Mouse (Mus musculus): ENCODE data around the gene Frmd8. TPM values are rescaled to one million over a fixed set of nuclear protein-coding genes. Genes with fewer than 3 reads are reported as not detected.

The Frmd8 gene
- polyA plus RNA-seq, 1 experiment from 2014 or later, result 14.0 TPM

- Histone ChIP-seq H3K4me2 (no peak overlapping the region), H3K36me3 (ENCODE audit: control insufficient read depth, insufficient read depth, low read length) (no peaks in the 10 kb centered on the region), H3K9me3 (ENCODE audit: control insufficient read depth, low read length) (no peaks in the 10 kb centered on the region), H3K4me1 (ENCODE audit: control insufficient read depth, insufficient read depth, low read length) (peaks cover 25% of the 10 kb centered on the region), H3K27ac (ENCODE audit: low read depth, low read length) (no peak overlapping the region), H3K4me3 (ENCODE audit: low read depth, low read length) (no peak overlapping the region), H3K9ac (ENCODE audit: low read length) (no peak overlapping the region), H3K27me3 (ENCODE audit: control insufficient read depth, insufficient read depth, low read length) (no peaks in the 10 kb centered on the region)
- 87% methylated on average over 4 of the region's 4 CpGs for WGBS
- ATAC-seq (ENCODE audit: low FRiP score) (no peak), DNase-seq (ENCODE audit: low spot score, missing footprints) (no peak)
These were observed 36.2 kb downstream of the Frmd8 start for GRCm38 (mm10) chr19:5838892-5839165.

DNA sequence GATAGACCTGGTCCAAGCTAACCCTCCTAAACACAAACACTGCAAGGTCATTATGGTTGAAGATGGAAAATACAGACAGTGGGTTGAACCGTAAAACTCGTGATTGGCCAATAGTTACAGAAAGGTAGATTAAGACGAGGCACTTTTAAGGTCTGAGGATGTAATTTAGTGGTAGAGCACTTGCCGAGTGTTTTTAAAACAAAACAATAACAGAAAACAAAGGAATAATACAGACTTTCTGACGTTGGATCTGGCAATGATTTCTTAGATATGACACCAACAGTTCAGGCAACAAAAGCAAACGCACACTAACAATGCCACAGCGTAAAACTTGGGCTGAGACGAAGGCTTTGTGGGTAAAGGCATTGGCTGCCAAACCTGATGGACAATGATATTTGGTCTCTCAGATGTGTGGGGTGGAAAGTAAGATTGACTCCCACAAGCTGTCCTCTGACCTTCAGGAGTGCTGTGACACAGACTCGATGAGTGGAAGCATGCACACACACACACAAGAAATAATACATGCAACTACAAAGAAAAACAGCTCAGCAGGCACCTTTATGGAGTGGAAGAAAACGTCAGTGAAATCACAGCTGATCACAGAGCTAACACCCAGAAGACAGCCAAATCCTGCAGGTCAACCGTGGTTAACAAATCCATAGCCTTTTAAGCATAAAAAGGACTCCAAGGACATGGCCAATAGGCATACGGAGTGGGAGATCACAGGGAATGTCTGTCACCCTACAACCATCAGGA is 36.8 kb downstream of the Frmd8 start:
- 75% methylated on average over 12 of the region's 12 CpGs for WGBS
- no peak for ATAC-seq (ENCODE audit: low FRiP score)
- Histone ChIP-seq H3K4me2 (no peak overlapping the region), H3K36me3 (ENCODE audit: control insufficient read depth, insufficient read depth, low read length) (no peaks in the 10 kb centered on the region), H3K27me3 (ENCODE audit: control insufficient read depth, insufficient read depth, low read length) (no peaks in the 10 kb centered on the region), H3K9me3 (ENCODE audit: control insufficient read depth, low read length) (no peaks in the 10 kb centered on the region), H3K9ac (ENCODE audit: low read length) (no peak overlapping the region), H3K27ac (ENCODE audit: low read depth, low read length) (no peak overlapping the region), H3K4me1 (ENCODE audit: control insufficient read depth, insufficient read depth, low read length) (peaks cover 22% of the 10 kb centered on the region), H3K4me3 (ENCODE audit: low read depth, low read length) (no peak overlapping the region)
- no peak for DNase-seq (ENCODE audit: low spot score, missing footprints)

DNA sequence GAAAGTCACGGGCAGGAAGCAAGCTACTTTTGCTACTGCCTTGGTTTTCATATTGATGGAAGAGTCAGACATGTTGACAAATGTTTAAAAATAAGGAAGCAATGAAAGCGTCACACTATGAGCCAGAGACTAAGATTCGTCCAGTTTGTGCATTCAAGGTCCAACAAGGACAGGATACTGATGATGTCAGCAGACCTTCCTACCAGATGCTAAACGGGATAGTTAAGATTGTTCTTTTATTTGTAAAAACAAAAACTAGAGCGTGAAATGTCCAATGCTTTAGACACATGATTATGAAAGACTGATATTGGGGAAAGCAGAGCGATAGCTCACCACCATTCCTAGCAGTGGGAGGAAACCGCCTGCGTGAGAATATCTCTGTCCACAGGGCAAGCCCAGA is 37.5 kb downstream of the Frmd8 start:
- H3K4me3 ChIP-seq (ENCODE audit: low read depth, low read length), result no peak overlapping the region
- WGBS, result 89% methylated on average over 8 of the region's 8 CpGs
- H3K9me3 ChIP-seq (ENCODE audit: control insufficient read depth, low read length), result no peaks in the 10 kb centered on the region
- no peak for DNase-seq (ENCODE audit: low spot score, missing footprints)
- H3K36me3 ChIP-seq (ENCODE audit: control insufficient read depth, insufficient read depth, low read length), result no peaks in the 10 kb centered on the region
- no peak overlapping the region for H3K4me2 ChIP-seq
- no peak overlapping the region for H3K9ac ChIP-seq (ENCODE audit: low read length)
- H3K27me3 ChIP-seq (ENCODE audit: control insufficient read depth, insufficient read depth, low read length), result no peaks in the 10 kb centered on the region
- no peak overlapping the region for H3K27ac ChIP-seq (ENCODE audit: low read depth, low read length)
- ATAC-seq (ENCODE audit: low FRiP score), result no peak
- peaks cover 15% of the 10 kb centered on the region for H3K4me1 ChIP-seq (ENCODE audit: control insufficient read depth, insufficient read depth, low read length)

DNA sequence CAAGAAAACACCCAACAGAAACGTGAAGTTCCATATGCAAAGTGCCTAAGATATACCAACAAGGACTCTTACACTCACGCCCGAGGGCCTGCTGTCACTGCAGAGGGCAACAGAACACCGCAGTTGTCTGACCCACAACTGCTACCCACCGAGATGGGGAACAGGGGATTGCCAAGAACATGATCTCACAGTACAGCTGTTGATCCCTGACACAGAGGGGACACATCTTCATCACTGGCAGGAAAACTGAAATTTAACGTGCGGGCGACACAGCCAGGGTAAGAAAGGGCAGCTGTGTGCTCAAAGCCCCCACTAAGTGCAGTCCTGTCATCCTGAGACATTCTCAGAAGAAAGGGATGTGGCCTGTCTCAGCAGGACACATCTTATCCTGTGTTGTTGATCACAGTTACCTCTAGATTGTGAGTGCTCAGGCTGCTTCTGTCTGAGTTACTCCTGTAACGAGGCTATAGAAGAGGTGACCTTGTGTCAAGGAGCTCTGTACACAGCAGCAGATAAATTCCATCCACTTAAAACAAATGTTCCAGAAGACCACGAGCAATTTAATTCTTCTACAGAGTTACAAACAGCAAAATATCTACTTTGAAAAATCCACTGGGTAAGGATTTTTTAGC is 38.0 kb downstream of the Frmd8 start:
- H3K27me3 ChIP-seq (ENCODE audit: control insufficient read depth, insufficient read depth, low read length), result no peaks in the 10 kb centered on the region
- no peak overlapping the region for H3K9ac ChIP-seq (ENCODE audit: low read length)
- ATAC-seq (ENCODE audit: low FRiP score) (no peak), DNase-seq (ENCODE audit: low spot score, missing footprints) (no peak)
- H3K4me1 ChIP-seq (ENCODE audit: control insufficient read depth, insufficient read depth, low read length), result peaks cover 9% of the 10 kb centered on the region
- no peak overlapping the region for H3K4me2 ChIP-seq
- H3K27ac ChIP-seq (ENCODE audit: low read depth, low read length), result no peak overlapping the region
- WGBS, result 73% methylated on average over 10 of the region's 10 CpGs
- no peak overlapping the region for H3K4me3 ChIP-seq (ENCODE audit: low read depth, low read length)
- no peaks in the 10 kb centered on the region for H3K36me3 ChIP-seq (ENCODE audit: control insufficient read depth, insufficient read depth, low read length)
- H3K9me3 ChIP-seq (ENCODE audit: control insufficient read depth, low read length), result no peaks in the 10 kb centered on the region

- Histone ChIP-seq H3K4me2 (no peak overlapping the region), H3K27ac (ENCODE audit: low read depth, low read length) (no peak overlapping the region), H3K4me3 (ENCODE audit: low read depth, low read length) (no peak overlapping the region), H3K9me3 (ENCODE audit: control insufficient read depth, low read length) (no peaks in the 10 kb centered on the region), H3K4me1 (ENCODE audit: control insufficient read depth, insufficient read depth, low read length) (peaks cover 2% of the 10 kb centered on the region; the same call in 1 of the 2 replicates), H3K36me3 (ENCODE audit: control insufficient read depth, insufficient read depth, low read length) (no peaks in the 10 kb centered on the region), H3K9ac (ENCODE audit: low read length) (no peak overlapping the region), H3K27me3 (ENCODE audit: control insufficient read depth, insufficient read depth, low read length) (no peaks in the 10 kb centered on the region)
- ATAC-seq (ENCODE audit: low FRiP score) (no peak), DNase-seq (ENCODE audit: low spot score, missing footprints) (no peak)
- WGBS, result 74% methylated on average over 8 of the region's 8 CpGs
These were observed 39.1 kb downstream of the Frmd8 start for GRCm38 (mm10) chr19:5835922-5836430.

DNA sequence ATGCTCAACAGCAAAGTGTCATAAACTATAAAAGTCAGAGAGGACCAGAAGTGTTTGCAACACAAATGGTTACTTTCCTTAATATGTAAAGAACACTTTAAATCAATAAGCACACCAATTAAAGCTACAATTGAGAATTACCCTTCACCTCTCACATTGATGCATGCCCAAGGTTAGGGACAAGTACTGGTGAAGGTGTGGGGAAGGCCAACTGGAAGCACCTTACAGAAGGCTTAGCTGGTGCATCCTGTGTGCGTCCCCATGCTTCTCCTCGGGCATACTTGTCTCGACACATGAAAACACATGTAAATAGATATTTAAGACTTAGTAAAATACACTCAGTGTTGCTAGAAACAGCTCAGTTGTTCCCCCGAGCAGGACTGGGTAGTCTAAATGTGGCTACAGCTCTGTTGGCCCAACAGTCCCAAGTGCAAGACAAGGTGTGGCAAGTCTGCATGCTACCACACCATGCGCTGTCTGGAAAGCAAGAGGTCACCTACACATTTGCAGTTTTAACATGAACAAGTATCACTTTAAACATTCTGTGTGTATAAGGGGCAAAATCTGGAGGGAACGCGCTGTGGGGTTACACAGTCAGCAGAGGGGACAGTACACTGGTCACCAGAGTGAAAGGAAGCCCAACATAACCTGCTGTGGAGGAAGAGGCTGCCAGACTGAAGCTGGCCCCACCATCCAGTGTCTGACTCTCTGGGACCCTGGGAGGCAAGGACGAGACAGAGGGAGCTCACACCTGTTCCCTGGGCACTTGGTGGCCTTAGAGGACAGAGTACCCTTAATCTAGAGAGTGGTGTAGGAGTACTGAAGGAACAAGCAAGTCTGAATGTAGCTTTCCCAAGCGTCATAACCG is 39.8 kb downstream of the Frmd8 start:
- no peak overlapping the region for H3K4me3 ChIP-seq (ENCODE audit: low read depth, low read length)
- 87% methylated on average over 10 of the region's 10 CpGs for whole genome bisulfite sequencing
- no peak for DNase-seq (ENCODE audit: low spot score, missing footprints)
- peaks cover 2% of the 10 kb centered on the region; the same call in 1 of the 2 replicates for H3K4me1 ChIP-seq (ENCODE audit: control insufficient read depth, insufficient read depth, low read length)
- no peak overlapping the region for H3K27ac ChIP-seq (ENCODE audit: low read depth, low read length)
- no peaks in the 10 kb centered on the region for H3K9me3 ChIP-seq (ENCODE audit: control insufficient read depth, low read length)
- H3K9ac ChIP-seq (ENCODE audit: low read length), result no peak overlapping the region
- no peak overlapping the region for H3K4me2 ChIP-seq
- H3K36me3 ChIP-seq (ENCODE audit: control insufficient read depth, insufficient read depth, low read length), result no peaks in the 10 kb centered on the region
- H3K27me3 ChIP-seq (ENCODE audit: control insufficient read depth, insufficient read depth, low read length), result no peaks in the 10 kb centered on the region
- no peak for ATAC-seq (ENCODE audit: low FRiP score)

DNA sequence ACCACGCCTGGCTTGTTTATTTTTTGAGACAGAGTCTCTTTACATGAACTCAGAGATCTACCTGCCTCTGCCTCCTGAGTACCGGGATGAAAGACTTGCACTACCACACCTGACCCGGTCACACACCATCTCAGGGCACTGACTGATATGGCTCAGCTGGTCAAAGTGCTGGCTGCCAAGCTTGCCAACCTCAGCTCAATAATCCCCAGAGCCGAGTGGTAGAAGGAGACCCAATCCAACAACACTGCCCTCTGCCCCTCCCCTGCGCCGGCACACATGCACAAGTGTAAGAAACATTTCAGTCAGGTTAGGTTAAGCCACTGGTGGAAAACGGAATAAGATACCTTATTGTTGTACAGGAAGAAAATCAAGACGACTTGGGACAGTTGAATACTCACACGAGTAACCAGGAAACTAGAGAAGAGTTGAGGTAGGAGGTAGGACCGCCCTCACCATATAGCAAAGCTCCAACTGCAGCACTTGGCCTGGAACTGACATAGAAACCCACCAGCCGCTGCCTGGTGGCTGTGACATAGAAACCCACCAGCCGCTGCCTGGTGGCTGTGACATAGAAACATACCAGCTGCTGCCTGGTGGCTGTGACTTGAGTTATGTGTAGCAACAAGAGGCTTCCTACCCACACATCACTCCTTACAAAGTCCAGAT is 40.7 kb downstream of the Frmd8 start:
- no peaks in the 10 kb centered on the region for H3K36me3 ChIP-seq (ENCODE audit: control insufficient read depth, insufficient read depth, low read length)
- DNase-seq (ENCODE audit: low spot score, missing footprints) (no peak), ATAC-seq (ENCODE audit: low FRiP score) (no peak)
- H3K9ac ChIP-seq (ENCODE audit: low read length), result no peak overlapping the region
- no peaks in the 10 kb centered on the region for H3K27me3 ChIP-seq (ENCODE audit: control insufficient read depth, insufficient read depth, low read length)
- no peak overlapping the region for H3K27ac ChIP-seq (ENCODE audit: low read depth, low read length)
- WGBS, result 93% methylated on average over 12 of the region's 12 CpGs
- H3K4me2 ChIP-seq, result no peak overlapping the region
- no peaks in the 10 kb centered on the region for H3K9me3 ChIP-seq (ENCODE audit: control insufficient read depth, low read length)
- H3K4me1 ChIP-seq (ENCODE audit: control insufficient read depth, insufficient read depth, low read length), result no peaks in the 10 kb centered on the region
- H3K4me3 ChIP-seq (ENCODE audit: low read depth, low read length), result no peak overlapping the region

DNA sequence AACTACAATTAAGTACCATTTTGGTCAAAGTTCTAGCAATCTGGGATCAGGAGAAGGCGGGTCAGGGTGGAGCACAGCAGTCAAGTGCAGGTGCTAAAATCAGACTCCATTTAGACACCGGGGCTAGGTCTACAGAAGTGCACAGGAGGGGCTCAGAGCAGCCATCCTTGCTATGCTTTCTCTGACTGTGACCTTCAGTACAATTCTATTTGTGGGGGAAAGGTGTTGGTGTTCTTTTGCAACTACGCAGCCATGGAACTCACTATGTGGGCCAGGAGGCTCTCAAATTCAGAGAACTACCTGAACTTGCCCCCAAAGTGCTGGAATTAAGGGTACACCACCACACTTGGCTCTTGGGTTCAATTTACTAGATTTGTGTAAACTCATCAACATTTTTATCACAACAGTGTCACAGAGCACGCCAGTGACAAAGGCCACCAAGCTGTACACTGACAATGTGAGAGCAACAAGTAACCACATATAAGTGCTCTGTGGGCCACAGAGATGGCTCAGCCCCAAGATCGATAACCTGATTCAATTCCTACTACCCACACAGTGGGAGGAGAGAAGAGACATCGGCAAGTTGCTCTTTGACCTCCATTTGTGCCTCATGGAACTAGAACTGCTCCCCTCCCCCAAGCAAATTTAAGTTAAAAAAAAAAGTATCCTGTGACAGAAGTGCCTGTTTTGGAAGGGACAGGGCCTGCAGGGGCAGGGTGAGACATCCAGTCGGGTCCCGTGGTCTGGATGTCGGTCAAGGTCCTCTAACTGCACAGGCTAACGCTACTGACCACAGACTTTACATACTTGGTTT is 41.6 kb downstream of the Frmd8 start:
- no peak overlapping the region for H3K4me3 ChIP-seq (ENCODE audit: low read depth, low read length)
- no peaks in the 10 kb centered on the region for H3K4me1 ChIP-seq (ENCODE audit: control insufficient read depth, insufficient read depth, low read length)
- no peak overlapping the region for H3K9ac ChIP-seq (ENCODE audit: low read length)
- H3K36me3 ChIP-seq (ENCODE audit: control insufficient read depth, insufficient read depth, low read length), result no peaks in the 10 kb centered on the region
- no peak overlapping the region for H3K27ac ChIP-seq (ENCODE audit: low read depth, low read length)
- H3K9me3 ChIP-seq (ENCODE audit: control insufficient read depth, low read length), result no peaks in the 10 kb centered on the region
- DNase-seq (ENCODE audit: low spot score, missing footprints), result no peak
- H3K27me3 ChIP-seq (ENCODE audit: control insufficient read depth, insufficient read depth, low read length), result no peaks in the 10 kb centered on the region
- no peak overlapping the region for H3K4me2 ChIP-seq
- ATAC-seq (ENCODE audit: low FRiP score), result no peak
- 90% methylated on average over 10 of the region's 10 CpGs for WGBS
